Mouse (Mus musculus): ENCODE measurements around the gene Gm14137. TPM values are rescaled to one million over a fixed set of nuclear protein-coding genes. Genes with fewer than 3 reads are reported as not detected.

Gm14137 gene
- total and polyA plus RNA-seq, 3 experiments = 2.3 to 9.2 (median 3.3) TPM

GRCm38 (mm10) chr2:119189029-119189710, 14.9 kb downstream of the Gm14137 start (continued):
- no peak for TF ChIP-seq JUND (conservative IDR thresholded peaks at IDR 0.05; ENCODE audit: low read depth, low read length)
- peak; percentile 38; the same call in 1 of the 2 replicates for TF ChIP-seq ELF1 (IDR thresholded peaks at IDR 0.05; ENCODE audit: low read depth, low read length)
- no peak for TF ChIP-seq EP300 (IDR thresholded peaks at IDR 0.05; ENCODE audit: low read length)
- TF ChIP-seq MYC (IDR thresholded peaks at IDR 0.05; ENCODE audit: low read depth, low read length) = 0 out of 2 replicates have a peak, but pooled peaks have one; percentile 2
- peak; percentile 21; the same call in 1 of the 2 replicates for TF ChIP-seq NRF1 (IDR thresholded peaks at IDR 0.05; ENCODE audit: low read depth, low read length)
- TF ChIP-seq PAX5 (IDR thresholded peaks at IDR 0.05; ENCODE audit: low read length) = no peak
- no peak for TF ChIP-seq CHD2 (IDR thresholded peaks at IDR 0.05; ENCODE audit: low read length)
- TF ChIP-seq TCF12 (IDR thresholded peaks at IDR 0.05; ENCODE audit: low read depth, low read length) = peak; percentile 24; the same call in 1 of the 2 replicates
- TF ChIP-seq POLR2AphosphoS2 (IDR thresholded peaks at IDR 0.05; ENCODE audit: low read depth, low read length) = no peak
- TF ChIP-seq CHD1 (IDR thresholded peaks at IDR 0.05; ENCODE audit: low read depth, low read length) = no peak
- no peak for TF ChIP-seq E2F4 (IDR thresholded peaks at IDR 0.05; ENCODE audit: insufficient replicate concordance, low read depth, low read length)
- peak; percentile 78 to 97 for TF ChIP-seq CTCF (conservative IDR thresholded peaks at IDR 0.05 in 1 of 2, IDR thresholded peaks at IDR 0.05 in 1 of 2; ENCODE audit: low read depth in 2 of 2, low read length in 2 of 2)

GRCm38 (mm10) chr2:119190969-119191368, 16.7 kb downstream of the Gm14137 start:
- H3K36me3 ChIP-seq (replicated peaks in 1 of 2; ENCODE audit: control insufficient read depth in 1 of 2, insufficient read depth in 1 of 2, low read length in 1 of 2) = peaks cover under 1 to 11% of the 10 kb centered on the region in 2 experiments
- no peak overlapping the region for H3K4me2 ChIP-seq (ENCODE audit: insufficient read depth, low read depth, poor library complexity, severe bottlenecking)
- in situ Hi-C loops (cut with MboI; ENCODE audit: low pct_ligation_motif_present, low pct_unique_long_range_greater_than_20kb, low sequenced_read_pairs) = loop anchor here (10.0 to 25.0 kb wide), 3 partner anchors 46 to 429 kb away; partner anchors contain the start of genes Ccdc9b and Phgr1
- no peak overlapping the region for H3K9ac ChIP-seq (ENCODE audit: insufficient read depth, low read depth)
- no peak for DNase-seq (ENCODE audit: extremely low read depth)
- H3K27ac ChIP-seq (ENCODE audit: insufficient read depth, low read depth) = no peak overlapping the region
- no peak overlapping the region for H3K4me3 ChIP-seq (replicated peaks in 1 of 3; ENCODE audit: low read depth in 2 of 3, low read length in 2 of 3, poor library complexity in 1 of 3)
- no peaks in the 10 kb centered on the region for H3K79me2 ChIP-seq (replicated peaks; ENCODE audit: control insufficient read depth, extremely low read depth, insufficient read depth, poor library complexity, severe bottlenecking)
- dilution Hi-C loops (cut with MboI; ENCODE audit: extremely low pct_ligation_motif_present, extremely low pct_unique_long_range_greater_than_20kb, low sequenced_read_pairs) = no loop called here
- H3K27me3 ChIP-seq (replicated peaks) = no peaks in the 10 kb centered on the region
- no peak for TF ChIP-seq SIN3A (IDR thresholded peaks at IDR 0.05; ENCODE audit: low read length)
- TF ChIP-seq MAFK (IDR thresholded peaks at IDR 0.05; ENCODE audit: insufficient replicate concordance, low read length) = no peak
- TF ChIP-seq E2F4 (IDR thresholded peaks at IDR 0.05; ENCODE audit: insufficient replicate concordance, low read depth, low read length) = no peak
- TF ChIP-seq RCOR1 (conservative IDR thresholded peaks at IDR 0.05; ENCODE audit: low read depth, low read length) = no peak
- TF ChIP-seq MAZ (IDR thresholded peaks at IDR 0.05; ENCODE audit: low read depth, low read length) = no peak
- no peak for TF ChIP-seq RAD21 (IDR thresholded peaks at IDR 0.05; ENCODE audit: low read depth, low read length)
- no peak for TF ChIP-seq KAT2A (IDR thresholded peaks at IDR 0.05; ENCODE audit: insufficient replicate concordance, low read length)
- H3K9me3 ChIP-seq (replicated peaks; ENCODE audit: low read length) = no peaks in the 10 kb centered on the region
- H3K4me1 ChIP-seq (ENCODE audit: control insufficient read depth in 1 of 2, insufficient read depth in 2 of 2) = peaks cover 2 to 11% of the 10 kb centered on the region in 2 experiments; a peak in 2 of 4 replicates
